Mouse (Mus musculus) testis, postnatal 14 days (tissue): ENCODE data around the gene Epha5.

Experiments used
- DNase-seq: peaks from one replicate; pipeline ENCODE4 v3.0.0; 2021; ENCODE audit warnings: low spot score

The Epha5 gene

GRCm38 (mm10) chr5:84298878-84299736 lies 118.1 kb downstream of the Epha5 start:
- DNase-seq, result no peak

GRCm38 (mm10) chr5:84289429-84289977 lies 127.7 kb downstream of the Epha5 start:
- DNase-seq, result no peak

- no peak for DNase-seq
Measured at GRCm38 (mm10) chr5:84281290-84282017, 135.7 kb downstream of the Epha5 start.

GRCm38 (mm10) chr5:84276996-84277395 lies 140.2 kb downstream of the Epha5 start:
- no peak for DNase-seq

- DNase-seq, result no peak
Measured at GRCm38 (mm10) chr5:84265407-84265806, 151.8 kb downstream of the Epha5 start.

GRCm38 (mm10) chr5:84263999-84264398 lies 153.2 kb downstream of the Epha5 start:
- no peak for DNase-seq

GRCm38 (mm10) chr5:84229971-84230370 lies 187.2 kb downstream of the Epha5 start:
- DNase-seq, result no peak

- no peak for DNase-seq
Measured at GRCm38 (mm10) chr5:84208609-84209008, 208.6 kb downstream of the Epha5 start.

- DNase-seq, result no peak
Measured at GRCm38 (mm10) chr5:84193348-84193747, 223.8 kb downstream of the Epha5 start.

GRCm38 (mm10) chr5:84184189-84184588 lies 233.0 kb downstream of the Epha5 start:
- no peak for DNase-seq

- no peak for DNase-seq
Measured at GRCm38 (mm10) chr5:84153095-84153494, 264.1 kb downstream of the Epha5 start.

GRCm38 (mm10) chr5:84142138-84142537 lies 275.0 kb downstream of the Epha5 start:
- DNase-seq, result no peak

- DNase-seq, result no peak
Measured at GRCm38 (mm10) chr5:84095947-84096346, 321.2 kb downstream of the Epha5 start.

- no peak for DNase-seq
Measured at GRCm38 (mm10) chr5:84081321-84081720, 335.9 kb downstream of the Epha5 start.

GRCm38 (mm10) chr5:84070976-84071375 lies 346.2 kb downstream of the Epha5 start:
- DNase-seq, result no peak

- no peak for DNase-seq
Measured at GRCm38 (mm10) chr5:84053880-84054279, 363.3 kb downstream of the Epha5 start.

GRCm38 (mm10) chr5:84037250-84037963 lies 379.8 kb downstream of the Epha5 start:
- DNase-seq, result no peak
